Mouse (Mus musculus): ENCODE measurements around the gene Retsat. TPM values are rescaled to one million over a fixed set of nuclear protein-coding genes. Genes with fewer than 3 reads are reported as not detected.

Gene Retsat
- total and polyA plus RNA-seq, 2 experiments from 2014 or later: 10.0 to 12.6 TPM

DNA sequence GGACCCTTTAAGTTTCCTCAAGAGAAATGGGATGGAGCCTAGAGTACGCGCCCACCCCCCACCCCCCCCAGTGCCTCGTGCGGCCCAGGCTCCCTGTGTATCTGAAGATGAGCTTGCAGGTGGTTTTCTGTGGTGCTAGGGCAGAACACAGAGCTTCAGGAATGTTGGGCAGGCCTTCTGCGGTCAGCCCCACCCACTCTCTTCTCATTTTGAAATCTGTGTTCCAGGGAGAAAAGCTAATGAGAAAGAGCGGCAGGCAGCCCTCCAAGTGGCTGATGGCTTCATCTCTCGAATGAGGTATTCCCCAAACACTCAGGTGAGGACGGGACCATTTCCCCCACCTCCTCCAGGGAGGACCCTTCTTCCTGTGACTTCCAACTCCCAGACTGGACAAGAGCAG, 37.5 kb upstream of the Retsat start:
- TF ChIP-seq CTCF (IDR thresholded peaks at IDR 0.05; ENCODE audit: low read depth): no peak
- ATAC-seq (no peak), DNase-seq (ENCODE audit: low spot score) (no peak)
- Histone ChIP-seq H3K27me3 (ENCODE audit: insufficient read depth, low read length) (no peaks in the 10 kb centered on the region), H3K9me3 (ENCODE audit: low read length) (no peaks in the 10 kb centered on the region), H3K4me3 (ENCODE audit: low read length) (no peak overlapping the region), H3K9ac (replicated peaks; ENCODE audit: low read length) (no peak overlapping the region), H3K4me1 (ENCODE audit: insufficient read depth, low read length) (no peaks in the 10 kb centered on the region), H3K4me2 (ENCODE audit: low read depth, low read length) (no peak overlapping the region), H3K27ac (no peak overlapping the region), H3K36me3 (ENCODE audit: insufficient read depth, low read length) (no peaks in the 10 kb centered on the region)
- 74% methylated on average over 8 of the region's 8 CpGs for WGBS

GRCm38 (mm10) chr6:72562486-72562885, 35.8 kb upstream of the Retsat start:
- TF ChIP-seq CTCF (IDR thresholded peaks at IDR 0.05; ENCODE audit: low read depth): no peak

DNA sequence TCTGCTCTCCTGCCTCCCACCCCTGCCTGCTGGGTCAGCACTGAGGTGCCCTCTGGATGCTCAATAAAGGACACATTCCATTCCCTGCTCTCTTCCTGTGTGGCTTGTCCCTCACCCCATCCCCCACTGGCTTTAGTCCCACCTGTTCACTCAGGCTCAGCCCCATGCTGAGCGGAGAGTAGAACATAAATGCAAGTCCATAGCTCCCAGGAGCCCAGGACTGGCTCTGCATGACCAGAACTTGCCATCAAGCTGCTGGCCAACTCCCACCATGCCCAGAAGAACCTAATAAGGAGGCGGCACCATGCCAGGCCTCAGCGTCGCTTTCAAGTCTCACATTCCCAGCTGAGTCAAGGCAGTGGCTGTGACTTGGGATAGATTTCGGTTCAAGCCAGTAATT, 35.4 kb upstream of the Retsat start:
- ATAC-seq: no peak
- no peak for TF ChIP-seq CTCF (IDR thresholded peaks at IDR 0.05; ENCODE audit: low read depth)
- Histone ChIP-seq H3K36me3 (ENCODE audit: insufficient read depth, low read length) (no peaks in the 10 kb centered on the region), H3K4me2 (ENCODE audit: low read depth, low read length) (no peak overlapping the region), H3K4me1 (ENCODE audit: insufficient read depth, low read length) (no peaks in the 10 kb centered on the region), H3K4me3 (ENCODE audit: low read length) (no peak overlapping the region), H3K27ac (no peak overlapping the region), H3K27me3 (ENCODE audit: insufficient read depth, low read length) (no peaks in the 10 kb centered on the region), H3K9me3 (ENCODE audit: low read length) (no peaks in the 10 kb centered on the region), H3K9ac (replicated peaks; ENCODE audit: low read length) (no peak overlapping the region)
- no peak for DNase-seq (ENCODE audit: low spot score)
- WGBS: 60% methylated on average over 5 of the region's 5 CpGs

More at GRCm38 (mm10) chr6:72562486-72562885, 35.8 kb upstream of the Retsat start:
- Histone ChIP-seq H3K4me1 (ENCODE audit: insufficient read depth, low read length) (no peaks in the 10 kb centered on the region), H3K9me3 (ENCODE audit: low read length) (no peaks in the 10 kb centered on the region), H3K27me3 (ENCODE audit: insufficient read depth, low read length) (no peaks in the 10 kb centered on the region), H3K36me3 (ENCODE audit: insufficient read depth, low read length) (no peaks in the 10 kb centered on the region), H3K9ac (replicated peaks; ENCODE audit: low read length) (no peak overlapping the region), H3K27ac (no peak overlapping the region), H3K4me2 (ENCODE audit: low read depth, low read length) (no peak overlapping the region), H3K4me3 (ENCODE audit: low read length) (no peak overlapping the region)
- no peak for DNase-seq (ENCODE audit: low spot score)
- WGBS: 40% methylated on average over 6 of the region's 6 CpGs
- no peak for ATAC-seq

DNA sequence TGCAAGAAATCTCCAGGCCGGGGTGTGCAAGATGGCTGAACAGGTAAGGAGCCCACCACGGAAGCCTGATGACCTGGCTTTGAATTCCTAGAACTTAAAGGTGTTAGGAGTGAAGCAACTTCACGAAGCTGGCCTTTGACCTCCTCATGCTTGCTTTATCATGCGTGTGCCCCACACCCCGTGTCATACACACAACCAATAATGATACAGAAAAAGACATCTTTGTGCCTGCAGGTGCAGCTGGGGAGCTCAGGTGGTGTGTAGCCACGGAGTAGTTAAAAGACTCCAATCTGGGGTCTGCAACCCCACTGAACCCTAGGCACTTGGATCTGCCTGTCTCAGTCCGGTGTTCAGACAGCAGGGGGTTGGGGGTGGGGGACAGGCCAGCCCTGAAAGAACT, 32.8 kb upstream of the Retsat start:
- H3K4me3 ChIP-seq (ENCODE audit: low read length): no peak overlapping the region
- no peaks in the 10 kb centered on the region for H3K4me1 ChIP-seq (ENCODE audit: insufficient read depth, low read length)
- peak overlapping the region; percentile 24 for H3K4me2 ChIP-seq (ENCODE audit: low read depth, low read length)
- no peak overlapping the region for H3K9ac ChIP-seq (replicated peaks; ENCODE audit: low read length)
- ATAC-seq: peak; percentile 3; the same call in 1 of the 2 replicates
- no peak for DNase-seq (ENCODE audit: low spot score)
- H3K27me3 ChIP-seq (ENCODE audit: insufficient read depth, low read length): no peaks in the 10 kb centered on the region
- no peaks in the 10 kb centered on the region for H3K9me3 ChIP-seq (ENCODE audit: low read length)
- TF ChIP-seq CTCF (IDR thresholded peaks at IDR 0.05; ENCODE audit: low read depth): no peak
- WGBS: 74% methylated on average over 7 of the region's 7 CpGs
- no peaks in the 10 kb centered on the region; the same call in 1 of the 2 replicates for H3K36me3 ChIP-seq (ENCODE audit: insufficient read depth, low read length)
- peak overlapping the region; percentile 48; the same call in 1 of the 2 replicates for H3K27ac ChIP-seq

DNA sequence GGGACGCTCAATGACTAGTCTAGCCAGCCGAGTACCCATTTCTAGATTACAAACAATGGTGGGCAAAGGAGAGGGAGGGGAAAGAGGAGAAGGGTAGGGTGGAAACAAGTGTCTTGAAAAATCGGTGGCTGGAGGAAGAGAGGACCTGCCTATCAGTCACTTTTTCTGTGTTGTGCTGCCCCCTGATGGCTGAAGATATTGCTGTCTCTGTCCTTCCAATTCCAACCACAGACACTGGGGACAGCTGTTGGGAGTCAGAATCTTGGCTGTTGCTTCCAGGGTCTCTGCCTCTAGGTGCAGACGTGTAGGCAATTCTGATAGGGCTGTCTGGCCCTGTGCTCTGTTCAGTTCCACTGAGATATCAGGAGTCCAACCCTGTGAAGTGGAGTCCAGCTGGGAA, 32.2 kb upstream of the Retsat start:
- WGBS: 0% methylated on average over 4 of the region's 4 CpGs
- no peaks in the 10 kb centered on the region for H3K27me3 ChIP-seq (ENCODE audit: insufficient read depth, low read length)
- H3K4me2 ChIP-seq (ENCODE audit: low read depth, low read length): peak overlapping the region; percentile 24
- peak; percentile 96 for TF ChIP-seq CTCF (IDR thresholded peaks at IDR 0.05; ENCODE audit: low read depth)
- no peaks in the 10 kb centered on the region for H3K4me1 ChIP-seq (ENCODE audit: insufficient read depth, low read length)
- peak overlapping the region; percentile 48; the same call in 1 of the 2 replicates for H3K27ac ChIP-seq
- ATAC-seq (peak; percentile 91), DNase-seq (ENCODE audit: low spot score) (peak; percentile 93)
- H3K9ac ChIP-seq (replicated peaks; ENCODE audit: low read length): no peak overlapping the region
- no peaks in the 10 kb centered on the region; the same call in 1 of the 2 replicates for H3K36me3 ChIP-seq (ENCODE audit: insufficient read depth, low read length)
- no peak overlapping the region for H3K4me3 ChIP-seq (ENCODE audit: low read length)
- H3K9me3 ChIP-seq (ENCODE audit: low read length): no peaks in the 10 kb centered on the region

DNA sequence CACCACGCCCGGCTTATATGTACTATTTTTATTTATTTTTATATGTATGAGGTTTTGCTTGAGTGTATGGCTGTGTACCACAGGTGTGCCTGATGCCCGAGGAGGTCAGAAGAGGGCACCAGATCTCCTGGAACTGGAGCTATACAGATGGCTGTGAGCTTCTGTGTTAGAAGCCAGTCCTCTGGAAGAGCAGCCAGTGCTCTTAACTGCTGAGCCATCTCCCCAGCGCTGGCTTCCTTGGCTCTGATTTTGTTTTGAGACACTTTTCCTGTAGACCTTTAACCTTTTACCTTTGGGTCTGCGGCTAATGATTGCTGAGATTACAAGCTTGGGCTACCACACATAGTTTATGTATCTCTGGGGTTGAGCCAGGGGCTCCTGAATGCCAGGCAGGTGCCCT, 30.8 kb upstream of the Retsat start:
- Histone ChIP-seq H3K9ac (replicated peaks; ENCODE audit: low read length) (no peak overlapping the region), H3K27me3 (ENCODE audit: insufficient read depth, low read length) (no peaks in the 10 kb centered on the region), H3K36me3 (ENCODE audit: insufficient read depth, low read length) (peaks cover 4% of the 10 kb centered on the region; the same call in 1 of the 2 replicates), H3K9me3 (ENCODE audit: low read length) (no peaks in the 10 kb centered on the region), H3K27ac (no peak overlapping the region), H3K4me3 (ENCODE audit: low read length) (no peak overlapping the region), H3K4me1 (ENCODE audit: insufficient read depth, low read length) (no peaks in the 10 kb centered on the region), H3K4me2 (ENCODE audit: low read depth, low read length) (no peak overlapping the region)
- TF ChIP-seq CTCF (IDR thresholded peaks at IDR 0.05; ENCODE audit: low read depth): no peak
- WGBS: 86% methylated on average over 5 of the region's 5 CpGs
- no peak for DNase-seq (ENCODE audit: low spot score)
- no peak for ATAC-seq

GRCm38 (mm10) chr6:72568736-72569135, 29.5 kb upstream of the Retsat start:
- peaks cover 4% of the 10 kb centered on the region; the same call in 1 of the 2 replicates for H3K36me3 ChIP-seq (ENCODE audit: insufficient read depth, low read length)
- H3K4me2 ChIP-seq (ENCODE audit: low read depth, low read length): no peak overlapping the region
- DNase-seq (ENCODE audit: low spot score) (no peak), ATAC-seq (no peak)
- no peaks in the 10 kb centered on the region for H3K27me3 ChIP-seq (ENCODE audit: insufficient read depth, low read length)
- H3K4me3 ChIP-seq (ENCODE audit: low read length): no peak overlapping the region
- H3K27ac ChIP-seq: no peak overlapping the region
- 88% methylated on average over 10 of the region's 10 CpGs for WGBS
- H3K9me3 ChIP-seq (ENCODE audit: low read length): no peaks in the 10 kb centered on the region
- H3K9ac ChIP-seq (replicated peaks; ENCODE audit: low read length): no peak overlapping the region
- no peak for TF ChIP-seq CTCF (IDR thresholded peaks at IDR 0.05; ENCODE audit: low read depth)
- no peaks in the 10 kb centered on the region for H3K4me1 ChIP-seq (ENCODE audit: insufficient read depth, low read length)

Data from hindbrain, postnatal 0 days (tissue).